Mouse (Mus musculus): ENCODE measurements at regions not wholly inside any gene's neighbourhood (a gene's known extent, or its start where the extent isn't known, plus 50 kb on each side); places are given as distances from the start of the nearest gene placed in this dataset.

GRCm38 (mm10) chr3:139897894-139898293, 692.4 kb downstream of the Stpg2 start:
- Histone ChIP-seq H3K27ac (ENCODE audit: insufficient read depth, low read length) (no peak overlapping the region), H3K4me1 (ENCODE audit: control insufficient read depth, insufficient read depth, low read length) (peaks cover 2% of the 10 kb centered on the region; the same call in 1 of the 2 replicates), H3K4me3 (replicated peaks; ENCODE audit: insufficient read depth, low read depth, low read length) (no peak overlapping the region), H3K27me3 (ENCODE audit: control insufficient read depth, insufficient read depth, low read length) (no peaks in the 10 kb centered on the region)
- WGBS, result 79% methylated on average over 5 of the region's 5 CpGs
- TF ChIP-seq CTCF (IDR thresholded peaks at IDR 0.05; ENCODE audit: borderline replicate concordance, insufficient read depth, low read depth, low read length), result no peak
- TF ChIP-seq POLR2A (IDR thresholded peaks at IDR 0.05; ENCODE audit: borderline replicate concordance, insufficient read depth, low read length), result no peak
- DNase-seq, result no peak

GRCm38 (mm10) chr3:139899213-139899612, 693.7 kb downstream of the Stpg2 start:
- 13% methylated on average over 5 of the region's 5 CpGs for WGBS
- Histone ChIP-seq H3K4me3 (replicated peaks; ENCODE audit: insufficient read depth, low read depth, low read length) (no peak overlapping the region), H3K4me1 (ENCODE audit: control insufficient read depth, insufficient read depth, low read length) (peaks cover 2% of the 10 kb centered on the region; the same call in 1 of the 2 replicates), H3K27me3 (ENCODE audit: control insufficient read depth, insufficient read depth, low read length) (no peaks in the 10 kb centered on the region), H3K27ac (ENCODE audit: insufficient read depth, low read length) (no peak overlapping the region)
- no peak for TF ChIP-seq CTCF (IDR thresholded peaks at IDR 0.05; ENCODE audit: borderline replicate concordance, insufficient read depth, low read depth, low read length)
- no peak for TF ChIP-seq POLR2A (IDR thresholded peaks at IDR 0.05; ENCODE audit: borderline replicate concordance, insufficient read depth, low read length)
- peak in 1 of 2 experiments; percentile 26 for DNase-seq

DNA sequence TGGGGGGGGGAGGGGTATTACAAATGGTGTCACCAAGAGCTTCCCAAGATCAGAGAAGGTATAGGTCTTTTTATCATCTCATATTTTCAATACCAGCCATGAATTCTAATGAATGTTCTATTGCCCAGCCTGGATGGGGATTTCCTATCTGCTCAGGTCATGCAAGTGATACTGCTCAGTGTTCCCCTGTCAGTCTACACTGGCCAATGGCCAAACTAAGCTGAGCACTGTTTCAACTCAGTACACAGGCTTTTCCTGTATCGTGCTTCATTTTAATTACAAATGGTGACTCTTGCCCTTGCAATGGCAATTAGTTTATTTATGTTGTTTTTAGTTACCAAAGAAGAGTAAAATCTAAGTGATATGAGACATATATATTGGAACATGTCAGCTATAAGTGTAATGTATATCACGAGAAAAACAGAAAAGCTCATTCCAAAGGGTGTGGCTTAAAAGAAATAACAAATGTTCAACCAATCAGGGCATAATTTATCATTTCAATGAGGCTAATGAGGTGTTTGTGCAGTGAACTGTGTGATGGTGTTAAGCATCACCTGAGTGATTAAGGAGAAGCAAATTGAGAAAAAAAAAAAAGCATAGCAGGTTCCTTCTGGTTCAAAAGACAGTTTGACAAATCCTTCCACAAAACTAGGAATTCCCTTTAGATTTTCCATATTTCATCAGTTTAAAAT, 708.3 kb downstream of the Stpg2 start:
- H3K4me3 ChIP-seq (replicated peaks; ENCODE audit: insufficient read depth, low read depth, low read length), result no peak overlapping the region
- H3K27ac ChIP-seq (ENCODE audit: insufficient read depth, low read length), result no peak overlapping the region
- TF ChIP-seq CTCF (IDR thresholded peaks at IDR 0.05; ENCODE audit: borderline replicate concordance, insufficient read depth, low read depth, low read length) (no peak), POLR2A (IDR thresholded peaks at IDR 0.05; ENCODE audit: borderline replicate concordance, insufficient read depth, low read length) (no peak)
- peaks cover 3% of the 10 kb centered on the region for H3K4me1 ChIP-seq (ENCODE audit: control insufficient read depth, insufficient read depth, low read length)
- no peaks in the 10 kb centered on the region for H3K27me3 ChIP-seq (ENCODE audit: control insufficient read depth, insufficient read depth, low read length)
- 84% methylated on average over 2 of the region's 2 CpGs for WGBS
- DNase-seq, result no peak

DNA sequence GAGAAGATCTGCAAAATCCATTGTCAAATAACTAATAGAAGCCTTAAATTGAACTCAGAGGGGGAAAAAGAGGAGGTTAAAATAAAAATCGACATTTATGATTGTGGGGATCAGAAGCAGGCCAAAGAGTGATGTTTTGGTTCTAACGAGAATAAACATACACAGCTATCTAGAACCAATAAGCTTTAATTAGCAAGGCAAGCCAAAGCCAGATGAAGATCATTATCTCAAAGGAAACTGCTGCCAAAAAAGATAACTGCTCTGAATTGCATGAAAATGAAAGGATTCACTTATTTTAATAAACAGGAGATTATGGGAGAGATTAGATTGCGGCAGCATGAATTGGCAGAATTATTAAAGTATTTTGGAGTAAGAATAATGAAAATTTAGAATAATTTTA, 716.8 kb downstream of the Stpg2 start:
- no peak overlapping the region for H3K4me3 ChIP-seq (replicated peaks; ENCODE audit: insufficient read depth, low read depth, low read length)
- DNase-seq, result no peak
- peaks cover 3% of the 10 kb centered on the region; the same call in 1 of the 2 replicates for H3K4me1 ChIP-seq (ENCODE audit: control insufficient read depth, insufficient read depth, low read length)
- 77% methylated on average over 3 of the region's 3 CpGs for WGBS
- no peaks in the 10 kb centered on the region for H3K27me3 ChIP-seq (ENCODE audit: control insufficient read depth, insufficient read depth, low read length)
- no peak overlapping the region for H3K27ac ChIP-seq (ENCODE audit: insufficient read depth, low read length)
- TF ChIP-seq POLR2A (IDR thresholded peaks at IDR 0.05; ENCODE audit: borderline replicate concordance, insufficient read depth, low read length) (no peak), CTCF (IDR thresholded peaks at IDR 0.05; ENCODE audit: borderline replicate concordance, insufficient read depth, low read depth, low read length) (no peak)

GRCm38 (mm10) chr3:139933039-139933438, 727.5 kb downstream of the Stpg2 start:
- WGBS, result 28% methylated on average over 4 of the region's 4 CpGs
- H3K4me3 ChIP-seq (replicated peaks; ENCODE audit: insufficient read depth, low read depth, low read length), result no peak overlapping the region
- peak; percentile 57 to 71 for DNase-seq
- H3K4me1 ChIP-seq (ENCODE audit: control insufficient read depth, insufficient read depth, low read length), result no peaks in the 10 kb centered on the region
- no peak overlapping the region for H3K27ac ChIP-seq (ENCODE audit: insufficient read depth, low read length)
- TF ChIP-seq POLR2A (IDR thresholded peaks at IDR 0.05; ENCODE audit: borderline replicate concordance, insufficient read depth, low read length), result no peak
- TF ChIP-seq CTCF (IDR thresholded peaks at IDR 0.05; ENCODE audit: borderline replicate concordance, insufficient read depth, low read depth, low read length), result no peak
- no peaks in the 10 kb centered on the region for H3K27me3 ChIP-seq (ENCODE audit: control insufficient read depth, insufficient read depth, low read length)

- WGBS, result 95% methylated on average over 2 of the region's 2 CpGs
- DNase-seq, result no peak
- no peak overlapping the region for H3K27ac ChIP-seq (ENCODE audit: insufficient read depth, low read length)
- peaks cover 2% of the 10 kb centered on the region; the same call in 1 of the 2 replicates for H3K4me1 ChIP-seq (ENCODE audit: control insufficient read depth, insufficient read depth, low read length)
- TF ChIP-seq CTCF (IDR thresholded peaks at IDR 0.05; ENCODE audit: borderline replicate concordance, insufficient read depth, low read depth, low read length) (no peak), POLR2A (IDR thresholded peaks at IDR 0.05; ENCODE audit: borderline replicate concordance, insufficient read depth, low read length) (no peak)
- no peaks in the 10 kb centered on the region for H3K27me3 ChIP-seq (ENCODE audit: control insufficient read depth, insufficient read depth, low read length)
- H3K4me3 ChIP-seq (replicated peaks; ENCODE audit: insufficient read depth, low read depth, low read length), result no peak overlapping the region
Measured at GRCm38 (mm10) chr3:139946209-139946608, 740.7 kb downstream of the Stpg2 start.

GRCm38 (mm10) chr3:139947247-139947646, 741.8 kb downstream of the Stpg2 start:
- TF ChIP-seq POLR2A (IDR thresholded peaks at IDR 0.05; ENCODE audit: borderline replicate concordance, insufficient read depth, low read length), result no peak
- no peak for TF ChIP-seq CTCF (IDR thresholded peaks at IDR 0.05; ENCODE audit: borderline replicate concordance, insufficient read depth, low read depth, low read length)
- no peak for DNase-seq
- H3K4me3 ChIP-seq (replicated peaks; ENCODE audit: insufficient read depth, low read depth, low read length), result no peak overlapping the region
- 89% methylated on average over 4 of the region's 4 CpGs for WGBS
- H3K27ac ChIP-seq (ENCODE audit: insufficient read depth, low read length), result no peak overlapping the region
- no peaks in the 10 kb centered on the region for H3K27me3 ChIP-seq (ENCODE audit: control insufficient read depth, insufficient read depth, low read length)
- H3K4me1 ChIP-seq (ENCODE audit: control insufficient read depth, insufficient read depth, low read length), result peaks cover 2% of the 10 kb centered on the region; the same call in 1 of the 2 replicates

- TF ChIP-seq POLR2A (IDR thresholded peaks at IDR 0.05; ENCODE audit: borderline replicate concordance, insufficient read depth, low read length) (no peak), CTCF (IDR thresholded peaks at IDR 0.05; ENCODE audit: borderline replicate concordance, insufficient read depth, low read depth, low read length) (no peak)
- peak in 1 of 2 experiments; percentile 49 for DNase-seq
- Histone ChIP-seq H3K4me1 (ENCODE audit: control insufficient read depth, insufficient read depth, low read length) (peaks cover 2% of the 10 kb centered on the region; the same call in 1 of the 2 replicates), H3K4me3 (replicated peaks; ENCODE audit: insufficient read depth, low read depth, low read length) (no peak overlapping the region), H3K27me3 (ENCODE audit: control insufficient read depth, insufficient read depth, low read length) (no peaks in the 10 kb centered on the region), H3K27ac (ENCODE audit: insufficient read depth, low read length) (no peak overlapping the region)
- WGBS, result 76% methylated on average over 4 of the region's 4 CpGs
Measured at GRCm38 (mm10) chr3:139949096-139949495, 743.6 kb downstream of the Stpg2 start.

Measured in cerebellum, adult 2 months (tissue).